Mouse (Mus musculus): ENCODE measurements around the gene Defa32.
"Not testable (repeated sequence)": the region's sequence is repeated elsewhere in the genome, so short reads cannot be mapped to it uniquely, and the experiment has no call there.

Defa32 gene

GRCm38 (mm10) chr8:21528732-21529131, at the start of gene Defa32:
Defa32 (plus strand) TSS chr8:21529032.
- DNase-seq (ENCODE audit: low spot score) = not testable (repeated sequence)

- DNase-seq (ENCODE audit: low spot score) = not testable (repeated sequence)
These were observed 19.9 kb upstream of the Defa32 start, which contains the start of gene Defa20 for GRCm38 (mm10) chr8:21508958-21509357. Defa20 (plus strand) TSS chr8:21509258.

GRCm38 (mm10) chr8:21565086-21565485, 36.3 kb downstream of the Defa32 start, which contains the start of gene Defa37:
Defa37 (plus strand) TSS chr8:21565386.
- DNase-seq (ENCODE audit: low spot score) = not testable (repeated sequence)
